Mouse (Mus musculus): ENCODE measurements around the gene Fam92b. TPM values are rescaled to one million over a fixed set of nuclear protein-coding genes. Genes with fewer than 3 reads are reported as not detected.

The Fam92b gene
- polyA plus RNA-seq, 1 experiment from 2014 or later: 1.3 TPM

DNA sequence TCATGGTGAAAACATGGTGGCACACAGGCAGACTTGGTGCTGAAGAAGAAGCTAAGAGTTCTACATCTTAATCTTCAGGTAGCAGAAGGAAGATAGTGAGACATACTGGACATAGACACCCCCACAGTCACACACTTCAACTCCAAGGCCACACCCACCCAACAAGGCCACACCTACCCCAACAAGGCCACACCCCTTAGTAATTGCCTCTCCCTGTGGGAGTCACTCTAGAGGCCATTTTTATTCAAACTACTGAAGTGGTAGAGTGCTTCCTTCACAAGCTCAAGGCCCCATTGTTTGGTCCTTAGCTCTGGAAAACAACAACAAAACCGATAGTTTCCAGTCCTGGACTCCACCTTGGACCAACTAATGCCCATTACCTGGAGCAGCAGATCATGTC is 31.2 kb downstream of the Fam92b start:
- Histone ChIP-seq H3K27ac (no peak overlapping the region), H3K9ac (no peak overlapping the region), H3K4me2 (no peak overlapping the region), H3K27me3 (no peaks in the 10 kb centered on the region), H3K9me3 (no peaks in the 10 kb centered on the region), H3K4me1 (no peaks in the 10 kb centered on the region), H3K36me3 (no peaks in the 10 kb centered on the region), H3K4me3 (no peak overlapping the region)
- no peak for ATAC-seq (ENCODE audit: insufficient number of reproducible peaks, insufficient read depth, low FRiP score, low TSS enrichment, low read depth)
- WGBS: 88% methylated on average over 1 of the region's 1 CpGs

DNA sequence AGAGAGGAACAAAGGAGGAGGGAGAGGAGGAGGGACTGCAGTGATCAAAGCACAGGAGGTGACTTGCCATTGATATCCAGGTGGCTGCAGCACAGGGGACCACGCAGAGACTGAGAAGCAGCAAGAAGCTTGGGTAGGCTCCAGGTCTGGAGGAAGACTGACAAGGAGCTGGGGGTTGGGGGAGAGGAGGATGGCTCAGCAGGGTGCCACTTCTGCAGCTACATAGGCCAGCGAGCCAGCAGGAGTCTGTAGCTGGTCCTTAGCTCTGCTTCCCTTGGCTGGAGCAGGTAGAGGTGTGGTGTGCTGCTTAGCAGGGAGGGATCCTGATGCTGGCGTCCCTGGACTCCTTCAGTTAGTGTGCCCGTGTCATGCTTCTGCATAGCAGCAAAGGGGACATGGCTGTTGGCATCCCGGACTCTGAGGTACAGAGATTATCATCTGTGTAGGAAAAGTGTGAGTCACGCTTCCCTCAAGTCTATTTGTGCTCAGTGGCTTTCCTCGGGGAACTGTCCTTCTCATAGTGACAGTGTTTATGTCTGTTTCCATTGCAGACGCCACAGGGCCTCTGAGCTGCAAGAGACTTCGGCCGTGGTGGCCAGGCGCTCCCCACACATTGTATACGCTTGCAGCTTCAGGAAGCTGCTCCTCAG is 32.5 kb downstream of the Fam92b start:
- no peaks in the 10 kb centered on the region for H3K36me3 ChIP-seq
- WGBS: 58% methylated on average over 12 of the region's 12 CpGs
- H3K4me1 ChIP-seq: no peaks in the 10 kb centered on the region
- H3K27me3 ChIP-seq: no peaks in the 10 kb centered on the region
- no peaks in the 10 kb centered on the region for H3K9me3 ChIP-seq
- no peak overlapping the region for H3K27ac ChIP-seq
- ATAC-seq (ENCODE audit: insufficient number of reproducible peaks, insufficient read depth, low FRiP score, low TSS enrichment, low read depth): no peak
- no peak overlapping the region for H3K4me2 ChIP-seq
- no peak overlapping the region for H3K4me3 ChIP-seq
- no peak overlapping the region for H3K9ac ChIP-seq

DNA sequence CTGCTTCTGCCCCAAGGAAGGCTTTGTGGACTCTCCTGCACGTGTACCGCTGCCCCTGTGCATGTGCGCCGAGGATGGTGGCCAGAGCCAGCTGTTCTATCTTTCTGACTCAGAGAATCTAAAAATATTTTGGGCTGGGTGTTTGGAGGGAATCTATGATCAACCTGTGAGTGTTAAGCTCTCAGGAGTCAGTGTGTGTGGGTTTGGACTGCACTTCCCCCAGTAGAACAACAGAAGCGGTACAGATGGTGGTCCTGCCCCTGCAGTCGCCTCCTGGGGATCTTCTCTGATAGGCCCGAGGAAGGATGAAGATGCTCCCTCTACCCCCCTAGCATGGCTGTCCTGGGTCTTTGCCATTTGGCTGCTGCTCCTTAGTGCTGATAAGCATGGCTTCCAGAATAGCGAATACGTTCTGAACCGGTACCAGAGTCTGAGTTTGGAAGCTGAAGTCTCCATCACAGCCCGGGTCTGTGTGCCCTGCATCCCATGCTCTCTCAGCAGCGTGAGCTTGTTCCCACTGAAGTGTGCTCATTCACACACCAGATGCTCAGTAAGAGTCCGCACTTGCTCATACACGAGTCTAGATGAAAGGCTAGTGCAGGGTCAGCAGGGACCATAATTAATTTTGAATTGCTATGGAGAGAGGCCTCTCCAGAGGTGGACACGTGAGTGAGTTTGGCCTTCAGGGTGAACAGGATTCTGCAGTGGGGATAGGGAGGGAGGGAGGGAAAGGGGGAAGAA is 33.2 kb downstream of the Fam92b start:
- Histone ChIP-seq H3K27ac (no peak overlapping the region), H3K4me3 (no peak overlapping the region), H3K9me3 (no peaks in the 10 kb centered on the region), H3K36me3 (no peaks in the 10 kb centered on the region), H3K4me1 (no peaks in the 10 kb centered on the region), H3K9ac (no peak overlapping the region), H3K4me2 (no peak overlapping the region), H3K27me3 (no peaks in the 10 kb centered on the region)
- ATAC-seq (ENCODE audit: insufficient number of reproducible peaks, insufficient read depth, low FRiP score, low TSS enrichment, low read depth): no peak
- whole genome bisulfite sequencing: 65% methylated on average over 15 of the region's 15 CpGs

DNA sequence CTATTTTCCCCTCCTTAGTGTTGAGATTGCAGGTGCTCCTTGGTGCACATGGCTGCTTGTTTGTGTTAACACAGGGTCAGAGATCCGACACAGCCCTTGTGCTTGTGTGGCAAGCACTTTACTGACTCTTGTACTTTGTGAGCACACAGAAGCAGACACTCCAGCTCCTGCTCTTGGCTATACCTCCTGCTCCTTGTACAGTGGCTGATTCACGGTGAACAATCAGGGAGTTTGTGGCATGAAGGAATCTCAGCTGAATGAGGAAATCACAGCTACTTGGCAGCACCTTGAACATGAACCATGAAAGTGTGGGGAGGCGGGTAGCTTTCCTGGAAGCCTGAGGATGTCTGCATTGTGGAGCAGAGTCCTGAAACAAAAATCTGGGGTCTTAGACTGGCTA is 36.5 kb downstream of the Fam92b start:
- Histone ChIP-seq H3K4me3 (no peak overlapping the region), H3K27me3 (no peaks in the 10 kb centered on the region), H3K4me2 (no peak overlapping the region), H3K9me3 (no peaks in the 10 kb centered on the region), H3K27ac (no peak overlapping the region), H3K4me1 (no peaks in the 10 kb centered on the region), H3K9ac (no peak overlapping the region), H3K36me3 (no peaks in the 10 kb centered on the region)
- 68% methylated on average over 3 of the region's 3 CpGs for WGBS
- no peak for ATAC-seq (ENCODE audit: insufficient number of reproducible peaks, insufficient read depth, low FRiP score, low TSS enrichment, low read depth)

DNA sequence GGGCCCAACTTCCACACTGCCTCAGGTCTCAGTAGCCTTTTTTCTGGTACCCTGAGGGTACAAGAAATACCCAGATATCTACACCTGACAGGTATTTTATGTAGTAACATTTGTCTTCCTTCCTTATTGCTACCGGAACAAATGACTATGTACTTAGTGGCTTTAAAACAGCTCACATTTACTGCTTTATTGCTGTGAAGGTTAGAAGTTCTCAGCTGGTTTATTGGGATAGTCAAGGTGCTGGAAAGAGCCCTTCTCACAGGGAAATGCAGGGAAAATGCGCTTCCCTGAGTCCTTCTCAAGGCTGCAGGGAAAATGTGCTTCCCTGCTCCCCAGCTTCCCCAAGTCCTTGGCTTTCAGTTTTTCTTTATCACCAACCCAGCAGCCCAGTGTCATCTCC is 38.3 kb downstream of the Fam92b start:
- H3K4me3 ChIP-seq: no peak overlapping the region
- ATAC-seq (ENCODE audit: insufficient number of reproducible peaks, insufficient read depth, low FRiP score, low TSS enrichment, low read depth): no peak
- WGBS: 86% methylated on average over 2 of the region's 2 CpGs

DNA sequence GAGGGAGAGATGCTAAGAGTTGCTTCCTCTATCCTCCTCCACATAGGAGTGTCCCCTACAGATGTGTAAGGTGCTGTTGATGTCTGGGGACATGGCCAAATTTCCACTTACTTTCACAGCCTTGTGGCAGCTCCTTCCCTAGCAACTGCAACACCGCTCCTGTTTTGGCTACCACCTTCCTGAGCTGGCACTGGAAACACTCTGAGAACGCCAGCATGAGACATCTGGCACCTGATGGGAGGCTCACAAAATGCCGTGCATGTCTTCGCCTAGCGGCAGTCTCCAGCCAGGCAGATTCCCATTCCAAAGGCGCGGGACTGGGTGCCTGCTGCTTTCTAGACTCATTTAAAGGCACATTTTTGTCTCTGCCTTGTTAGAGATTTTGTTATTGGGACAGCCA is 40.6 kb downstream of the Fam92b start:
- ATAC-seq (ENCODE audit: insufficient number of reproducible peaks, insufficient read depth, low FRiP score, low TSS enrichment, low read depth): no peak
- 63% methylated on average over 7 of the region's 7 CpGs for WGBS
- H3K4me3 ChIP-seq: no peak overlapping the region

More for the DNA sequence above, 38.3 kb downstream of the Fam92b start:
- Histone ChIP-seq H3K9ac (no peak overlapping the region), H3K27me3 (no peaks in the 10 kb centered on the region), H3K9me3 (no peaks in the 10 kb centered on the region), H3K4me1 (no peaks in the 10 kb centered on the region), H3K36me3 (no peaks in the 10 kb centered on the region), H3K4me2 (no peak overlapping the region), H3K27ac (no peak overlapping the region)

DNA sequence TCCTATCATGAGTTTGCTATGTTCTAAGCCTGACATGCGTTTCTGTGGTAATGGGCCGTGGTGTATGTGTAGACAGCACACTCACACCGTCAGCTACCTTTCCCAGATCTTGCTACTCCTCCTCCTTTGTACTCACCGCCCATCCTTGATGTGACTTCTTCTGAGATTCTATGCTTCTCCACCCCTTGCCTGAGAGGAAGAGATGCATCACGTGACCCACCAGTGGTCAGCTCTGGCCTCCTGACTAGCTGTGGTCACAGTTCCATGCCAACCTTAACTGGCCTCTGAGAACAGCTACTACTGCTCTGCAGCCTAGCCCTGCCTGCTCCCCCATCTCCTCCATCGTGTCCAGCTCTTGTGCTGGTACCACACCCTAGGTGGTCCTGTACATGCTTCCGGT is 41.6 kb downstream of the Fam92b start:
- 92% methylated on average over 7 of the region's 7 CpGs for WGBS
- H3K4me3 ChIP-seq: no peak overlapping the region
- no peaks in the 10 kb centered on the region for H3K36me3 ChIP-seq
- no peaks in the 10 kb centered on the region for H3K4me1 ChIP-seq
- H3K27ac ChIP-seq: no peak overlapping the region
- H3K27me3 ChIP-seq: no peaks in the 10 kb centered on the region
- H3K9ac ChIP-seq: no peak overlapping the region
- no peaks in the 10 kb centered on the region for H3K9me3 ChIP-seq
- ATAC-seq (ENCODE audit: insufficient number of reproducible peaks, insufficient read depth, low FRiP score, low TSS enrichment, low read depth): no peak
- H3K4me2 ChIP-seq: no peak overlapping the region

More for the DNA sequence above, 40.6 kb downstream of the Fam92b start:
- Histone ChIP-seq H3K9ac (no peak overlapping the region), H3K4me2 (no peak overlapping the region), H3K9me3 (no peaks in the 10 kb centered on the region), H3K27me3 (no peaks in the 10 kb centered on the region), H3K27ac (no peak overlapping the region), H3K36me3 (no peaks in the 10 kb centered on the region), H3K4me1 (no peaks in the 10 kb centered on the region)

DNA sequence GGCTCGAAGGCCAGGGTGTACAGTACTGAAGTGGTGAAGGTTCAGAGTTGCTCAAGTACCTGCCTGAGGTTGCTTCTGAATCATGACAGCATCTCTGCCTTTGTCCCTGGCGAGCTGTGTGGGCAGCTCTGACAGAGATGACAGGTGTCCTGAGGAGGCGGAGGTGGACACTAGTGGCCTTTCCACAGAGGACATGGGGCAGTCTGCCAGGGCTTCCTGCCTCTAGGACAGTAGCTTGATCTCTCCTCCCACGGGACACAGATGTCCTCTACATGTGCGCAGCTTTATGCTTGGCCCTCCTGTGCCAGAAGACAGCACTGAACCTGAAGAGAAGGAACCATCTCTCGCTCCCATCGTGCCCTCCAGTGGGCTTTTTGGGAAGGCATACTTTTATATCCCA is 44.1 kb downstream of the Fam92b start:
- Histone ChIP-seq H3K9ac (no peak overlapping the region), H3K4me3 (no peak overlapping the region), H3K36me3 (no peaks in the 10 kb centered on the region), H3K9me3 (no peaks in the 10 kb centered on the region), H3K4me1 (peaks cover 7% of the 10 kb centered on the region; the same call in 1 of the 2 replicates), H3K27ac (no peak overlapping the region), H3K4me2 (no peak overlapping the region), H3K27me3 (no peaks in the 10 kb centered on the region)
- ATAC-seq (ENCODE audit: insufficient number of reproducible peaks, insufficient read depth, low FRiP score, low TSS enrichment, low read depth): no peak
- WGBS: 83% methylated on average over 7 of the region's 7 CpGs

DNA sequence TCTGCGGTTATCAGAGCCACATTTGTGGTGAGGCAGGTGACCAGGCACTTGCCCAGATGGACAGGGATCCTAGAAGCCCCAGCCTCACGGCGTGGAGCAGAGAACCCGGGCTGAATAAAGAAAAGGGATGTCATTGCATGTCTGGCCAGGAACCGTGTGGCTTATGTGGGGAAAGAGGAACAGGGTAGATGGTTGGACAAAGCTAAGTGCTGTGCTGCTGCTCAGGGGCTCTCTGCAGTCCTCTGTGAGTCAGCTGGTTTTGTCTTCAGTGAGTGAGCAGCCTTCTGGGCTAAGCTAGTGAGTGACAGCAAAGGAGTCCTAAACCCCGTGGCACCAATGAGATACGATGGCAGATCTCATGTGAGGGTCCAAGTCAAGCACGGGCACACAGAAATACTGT is 46.1 kb downstream of the Fam92b start:
- no peaks in the 10 kb centered on the region for H3K9me3 ChIP-seq

DNA sequence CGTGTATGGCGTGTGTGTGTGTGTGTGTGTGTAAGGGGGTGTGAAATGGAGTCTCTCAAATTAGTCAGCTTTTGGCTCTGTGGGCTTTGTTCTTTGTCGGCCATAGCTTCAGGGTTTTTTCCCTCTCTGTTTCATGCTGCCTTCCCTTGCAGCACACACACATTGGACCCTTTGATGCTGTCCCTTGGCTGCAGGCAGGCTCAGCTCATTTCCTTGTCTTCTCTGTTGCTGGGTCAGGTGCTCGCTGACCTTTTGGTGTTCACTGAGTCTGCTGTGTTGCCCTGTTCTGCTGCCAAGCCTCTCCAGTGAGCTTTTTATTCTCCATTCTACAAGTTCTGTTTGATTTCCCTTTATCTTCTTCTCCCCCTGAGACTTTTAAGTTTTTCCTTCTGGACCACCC is 47.7 kb downstream of the Fam92b start:
- ATAC-seq (ENCODE audit: insufficient number of reproducible peaks, insufficient read depth, low FRiP score, low TSS enrichment, low read depth): no peak
- no peak overlapping the region for H3K4me2 ChIP-seq
- no peak overlapping the region for H3K4me3 ChIP-seq
- 27% methylated on average over 4 of the region's 4 CpGs for WGBS
- H3K9ac ChIP-seq: no peak overlapping the region
- H3K4me1 ChIP-seq: peaks cover 17% of the 10 kb centered on the region
- no peak overlapping the region for H3K27ac ChIP-seq
- H3K9me3 ChIP-seq: no peaks in the 10 kb centered on the region
- H3K36me3 ChIP-seq: no peaks in the 10 kb centered on the region
- H3K27me3 ChIP-seq: peaks cover 8% of the 10 kb centered on the region; the same call in 1 of the 2 replicates

More for the DNA sequence above, 46.1 kb downstream of the Fam92b start:
- no peak overlapping the region for H3K4me3 ChIP-seq
- no peaks in the 10 kb centered on the region for H3K36me3 ChIP-seq
- H3K27me3 ChIP-seq: peaks cover 8% of the 10 kb centered on the region; the same call in 1 of the 2 replicates
- peaks cover 17% of the 10 kb centered on the region for H3K4me1 ChIP-seq
- H3K4me2 ChIP-seq: no peak overlapping the region
- WGBS: 85% methylated on average over 8 of the region's 8 CpGs
- no peak for ATAC-seq (ENCODE audit: insufficient number of reproducible peaks, insufficient read depth, low FRiP score, low TSS enrichment, low read depth)
- no peak overlapping the region for H3K27ac ChIP-seq
- H3K9ac ChIP-seq: no peak overlapping the region

DNA sequence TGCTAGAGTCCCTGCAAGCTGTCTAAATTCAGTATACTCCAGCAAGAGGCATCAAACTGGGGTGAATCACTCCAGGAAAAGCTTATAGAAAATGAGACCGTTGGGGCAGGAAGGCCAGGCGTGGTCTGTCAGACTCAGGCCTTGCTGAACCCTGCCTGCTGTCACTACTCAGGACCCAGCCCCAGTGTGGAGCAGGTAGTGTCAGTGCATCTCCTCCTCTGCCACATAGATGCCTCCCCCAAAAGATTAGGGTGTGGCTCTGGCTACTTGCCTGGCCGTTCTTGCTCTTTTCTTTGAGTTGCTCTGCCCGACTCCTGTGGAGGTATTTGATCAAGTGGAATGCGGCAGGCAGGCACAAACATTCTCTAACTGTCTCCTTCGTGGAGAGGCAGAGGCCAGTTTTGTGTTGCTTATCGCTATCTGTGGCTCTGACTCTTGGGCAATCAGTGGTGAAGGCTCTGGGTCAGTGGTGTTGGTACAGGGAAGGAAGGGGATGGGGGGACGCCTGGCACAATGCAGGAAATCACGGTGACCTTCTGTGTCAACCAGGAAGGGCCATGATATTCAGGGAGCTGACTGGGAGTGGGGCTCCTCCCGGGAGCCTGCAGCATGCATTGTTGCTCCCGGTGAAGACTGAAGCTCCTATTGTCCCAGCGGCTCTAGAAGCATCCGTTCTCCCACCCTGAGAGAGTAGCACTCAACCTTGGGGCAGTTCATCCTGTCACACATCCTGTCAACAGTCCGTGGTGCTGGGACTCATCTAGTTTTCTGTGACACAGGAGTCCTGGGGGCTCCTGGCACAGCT is 50.7 kb downstream of the Fam92b start:
- H3K4me1 ChIP-seq: peaks cover 17% of the 10 kb centered on the region
- WGBS: 27% methylated on average over 14 of the region's 14 CpGs
- no peak overlapping the region for H3K9ac ChIP-seq
- no peaks in the 10 kb centered on the region for H3K9me3 ChIP-seq
- peak overlapping the region; percentile 45; the same call in 1 of the 2 replicates for H3K27ac ChIP-seq
- no peak for ATAC-seq (ENCODE audit: insufficient number of reproducible peaks, insufficient read depth, low FRiP score, low TSS enrichment, low read depth)
- no peak overlapping the region for H3K4me3 ChIP-seq
- H3K36me3 ChIP-seq: no peaks in the 10 kb centered on the region
- no peak overlapping the region for H3K4me2 ChIP-seq
- peaks cover 8% of the 10 kb centered on the region; the same call in 1 of the 2 replicates for H3K27me3 ChIP-seq
